Mouse (Mus musculus) thymus, adult 2 months (tissue): ENCODE data around the gene Enpp6. TPM values are rescaled to one million over a fixed set of nuclear protein-coding genes. Genes with fewer than 3 reads are reported as not detected.

Source experiments
- DNase-seq: peaks from one replicate; pipeline ENCODE4 v3.0.0; 2021
- H3K27ac ChIP-seq: fragments of 200-500 bp; 2 replicates; pipeline ENCODE4 v1.5.1; 2012; ENCODE audit warnings: low read length, control low read depth; ENCODE audit not compliant: control insufficient read depth, insufficient read depth
- H3K27me3 ChIP-seq: fragments of 200-500 bp; 2 replicates; pipeline ENCODE4 v1.6.1; 2012; ENCODE audit warnings: mild to moderate bottlenecking, low read length, moderate library complexity, mixed read lengths; ENCODE audit not compliant: control insufficient read depth, insufficient read depth
- H3K36me3 ChIP-seq: fragments of 200-500 bp; 2 replicates; pipeline ENCODE4 v1.6.1; 2012; ENCODE audit warnings: mild to moderate bottlenecking, low read length, moderate library complexity; ENCODE audit not compliant: control insufficient read depth, insufficient read depth
- H3K4me1 ChIP-seq: fragments of 200-500 bp; replicated peaks from 2 replicates; pipeline ENCODE4 v1.6.1; 2012; ENCODE audit warnings: low read length; ENCODE audit not compliant: control insufficient read depth, insufficient read depth
- H3K4me3 ChIP-seq: fragments of 200-500 bp; 2 replicates; pipeline ENCODE4 v1.5.1; 2012; ENCODE audit warnings: mild to moderate bottlenecking, low read length, control low read depth, moderate library complexity; ENCODE audit not compliant: control insufficient read depth, insufficient read depth
- CTCF ChIP-seq: fragments of 200-500 bp; IDR thresholded peaks from 2 replicates; pipeline ENCODE4 v1.5.1; 2012; ENCODE audit warnings: mild to moderate bottlenecking, control low read depth, low read length, moderate library complexity, borderline replicate concordance; ENCODE audit not compliant: control insufficient read depth, poor library complexity, insufficient read depth; ENCODE audit errors: extremely low read depth
- POLR2A ChIP-seq: fragments of 200-500 bp; IDR thresholded peaks from 2 replicates; pipeline ENCODE4 v1.6.1; 2012; ENCODE audit warnings: mild to moderate bottlenecking, low read length, control low read depth, moderate library complexity; ENCODE audit not compliant: control insufficient read depth, poor library complexity, insufficient read depth; ENCODE audit errors: extremely low read depth
- WGBS: fragments of 180-500 bp; shearing (Covaris S2); methylation state at CpG from one replicate; pipeline ENCODE4 v1.1.7; 2018; 5-methylcytosine and 5-hydroxymethylcytosine counted together
- polyA plus RNA-seq: library from polyadenylated mRNA; depleted of rRNA; stranded (reverse); fragments of >200 nt; gene quantifications from 2 replicates; pipeline ENCODE4 v1.2.3, GENCODE M21; 2012

Gene Enpp6
- polyA plus RNA-seq, 1 experiment: 1.3 TPM

DNA sequence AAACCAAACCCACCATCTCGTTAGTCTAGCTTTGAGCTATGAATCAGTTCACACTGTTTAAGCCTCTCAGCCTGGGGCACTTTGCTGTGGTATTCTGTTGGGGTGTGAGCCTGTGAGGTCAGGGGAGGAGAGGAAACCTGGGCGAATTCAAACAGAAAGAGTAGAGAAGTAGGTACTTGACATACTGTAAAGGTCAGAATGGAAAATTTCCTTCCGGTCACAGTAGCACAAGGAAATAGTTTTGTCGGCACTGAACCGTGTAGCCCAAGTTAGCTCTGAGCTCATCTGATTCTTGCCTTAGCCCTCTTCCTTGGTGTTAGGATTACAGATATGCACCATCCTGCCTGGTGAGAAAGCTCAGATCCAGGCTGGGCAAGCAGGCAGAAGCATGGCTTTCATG lies 4.4 kb downstream of the Enpp6 start:
- WGBS: 42% methylated on average over 5 of the region's 5 CpGs
- H3K27me3 ChIP-seq: no peaks in the 10 kb centered on the region
- 0 out of 2 replicates have a peak, but pooled peaks cover 2% of the 10 kb centered on the region for H3K4me1 ChIP-seq
- no peak overlapping the region for H3K27ac ChIP-seq
- H3K36me3 ChIP-seq: no peaks in the 10 kb centered on the region
- DNase-seq: no peak
- H3K4me3 ChIP-seq: no peak overlapping the region
- TF ChIP-seq CTCF (no peak), POLR2A (no peak)

DNA sequence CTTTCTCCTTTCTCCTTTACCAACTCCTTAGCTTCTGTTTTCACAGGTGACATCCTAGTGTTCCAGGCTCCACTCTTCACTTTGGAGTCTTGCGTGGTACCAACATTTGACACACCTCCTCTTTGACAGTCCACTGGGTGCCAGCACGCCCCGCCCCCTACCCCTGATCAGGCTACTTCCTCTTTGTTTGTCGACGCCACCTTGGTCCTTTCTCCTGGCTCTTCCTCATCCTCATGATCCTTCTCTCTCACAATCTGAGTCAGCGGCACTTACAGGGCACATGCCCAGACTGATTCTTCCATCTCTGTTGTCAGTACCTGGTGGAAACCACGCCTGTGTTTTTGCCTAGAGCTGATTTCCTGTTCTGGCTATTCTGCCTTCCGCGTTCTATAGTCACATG lies 5.9 kb downstream of the Enpp6 start:
- H3K4me3 ChIP-seq: no peak overlapping the region
- TF ChIP-seq CTCF (no peak), POLR2A (no peak)
- 57% methylated on average over 9 of the region's 9 CpGs for WGBS
- no peaks in the 10 kb centered on the region for H3K27me3 ChIP-seq
- H3K27ac ChIP-seq: no peak overlapping the region
- peak; percentile 13 for DNase-seq
- no peaks in the 10 kb centered on the region for H3K36me3 ChIP-seq
- H3K4me1 ChIP-seq: 0 out of 2 replicates have a peak, but pooled peaks cover 2% of the 10 kb centered on the region

DNA sequence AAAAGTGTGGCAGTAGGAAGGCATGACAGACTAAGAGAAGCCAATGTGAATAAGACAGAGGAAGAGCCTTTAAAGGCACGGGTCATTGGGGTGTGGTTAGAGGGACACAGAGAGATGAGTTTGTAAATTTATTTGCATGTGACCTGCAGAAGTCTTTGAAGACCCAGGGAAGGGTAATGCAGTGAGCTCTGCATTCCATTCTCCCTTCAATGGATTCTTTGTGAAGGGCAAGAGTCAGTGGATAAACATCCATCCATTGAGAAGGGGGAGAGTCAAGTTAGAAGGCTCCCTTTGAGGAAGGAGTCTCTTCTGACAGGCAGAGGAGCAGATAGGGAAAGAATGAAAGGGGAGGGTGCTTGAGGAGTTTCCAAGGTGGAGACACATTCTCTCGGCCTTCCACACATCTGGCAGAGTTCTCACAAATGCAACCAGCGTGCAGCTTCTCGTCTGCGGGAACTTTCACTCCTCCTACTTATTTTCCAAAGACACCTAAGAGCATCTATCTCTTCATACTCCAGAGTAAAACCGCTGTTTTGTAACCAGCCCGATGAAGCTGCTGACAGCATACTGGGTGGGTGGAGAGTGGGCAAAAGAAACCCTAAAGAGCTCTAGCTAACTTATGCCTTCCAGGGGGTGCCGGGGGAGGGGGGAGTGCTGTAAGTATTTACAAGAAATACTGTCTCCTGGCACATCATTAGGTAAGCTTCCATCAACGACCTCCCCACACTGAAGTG lies 9.4 kb downstream of the Enpp6 start:
- WGBS: 93% methylated on average over 9 of the region's 9 CpGs

GRCm38 (mm10) chr8:47005676-47006075 lies 19.0 kb downstream of the Enpp6 start:
- TF ChIP-seq POLR2A (no peak), CTCF (no peak)
- 95% methylated on average over 5 of the region's 5 CpGs for WGBS

More for the DNA sequence above, 9.4 kb downstream of the Enpp6 start:
- Histone ChIP-seq H3K4me1 (0 out of 2 replicates have a peak, but pooled peaks cover 2% of the 10 kb centered on the region), H3K27ac (no peak overlapping the region), H3K36me3 (no peaks in the 10 kb centered on the region), H3K27me3 (no peaks in the 10 kb centered on the region), H3K4me3 (no peak overlapping the region)
- no peak for DNase-seq
- TF ChIP-seq POLR2A (no peak), CTCF (no peak)

DNA sequence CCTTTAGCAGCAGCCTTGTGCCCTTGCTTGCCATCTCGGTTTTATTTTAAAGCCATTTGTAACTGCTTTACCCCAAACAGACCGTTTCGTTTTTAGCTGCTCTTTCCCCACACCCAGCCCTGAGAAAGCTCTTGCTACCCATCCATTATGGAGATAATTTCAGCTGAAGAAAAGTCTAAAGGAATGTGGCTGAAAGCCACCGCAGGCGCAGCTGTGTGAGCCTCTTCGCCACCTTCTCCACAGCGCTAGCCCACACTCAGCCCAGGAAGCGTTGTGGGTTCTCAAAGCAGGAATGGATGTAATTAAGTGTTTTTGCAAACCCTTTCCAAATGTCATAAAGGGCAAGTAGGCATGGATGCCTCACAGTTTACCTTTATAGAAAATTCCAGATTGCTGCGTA lies 20.1 kb downstream of the Enpp6 start:
- H3K27me3 ChIP-seq: no peaks in the 10 kb centered on the region
- no peak for DNase-seq
- no peak overlapping the region for H3K4me3 ChIP-seq
- no peak overlapping the region for H3K27ac ChIP-seq
- no peaks in the 10 kb centered on the region for H3K36me3 ChIP-seq
- no peak for TF ChIP-seq POLR2A
- TF ChIP-seq CTCF: no peak
- 20% methylated on average over 9 of the region's 9 CpGs for WGBS
- H3K4me1 ChIP-seq: no peaks in the 10 kb centered on the region

More at GRCm38 (mm10) chr8:47005676-47006075, 19.0 kb downstream of the Enpp6 start:
- Histone ChIP-seq H3K4me3 (no peak overlapping the region), H3K27me3 (no peaks in the 10 kb centered on the region), H3K27ac (no peak overlapping the region), H3K36me3 (no peaks in the 10 kb centered on the region), H3K4me1 (no peaks in the 10 kb centered on the region)
- DNase-seq: no peak

DNA sequence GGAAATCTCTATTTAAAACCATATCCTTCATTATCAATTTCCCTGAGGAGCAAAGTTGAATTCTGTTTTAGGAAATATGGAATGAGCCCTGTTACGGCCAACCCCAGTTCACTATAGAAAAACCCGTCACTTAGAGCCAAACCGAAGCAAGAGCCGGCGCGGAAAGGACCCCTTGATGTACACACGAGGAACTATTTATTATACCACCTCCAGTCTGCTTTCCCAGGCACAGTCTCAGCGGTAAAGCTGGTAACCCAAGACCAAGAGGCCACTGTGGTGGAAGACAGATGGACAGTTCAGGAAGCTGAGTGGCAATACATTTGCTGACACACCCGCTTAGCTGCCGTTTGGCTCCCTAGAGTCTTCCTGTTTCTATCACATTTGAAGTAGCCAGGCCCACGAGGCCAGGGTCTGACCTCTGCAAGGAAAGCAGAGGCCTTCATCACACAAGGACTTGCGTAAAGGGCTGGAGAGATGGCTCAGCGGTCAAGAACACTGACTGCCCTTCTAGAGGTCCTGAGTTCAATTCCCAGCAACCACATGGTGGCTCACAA lies 21.6 kb downstream of the Enpp6 start:
- DNase-seq: no peak
- Histone ChIP-seq H3K4me3 (no peak overlapping the region), H3K4me1 (no peaks in the 10 kb centered on the region), H3K27me3 (no peaks in the 10 kb centered on the region), H3K36me3 (no peaks in the 10 kb centered on the region), H3K27ac (no peak overlapping the region)
- 72% methylated on average over 13 of the region's 13 CpGs for WGBS
- TF ChIP-seq CTCF (no peak), POLR2A (no peak)

GRCm38 (mm10) chr8:47016268-47016946 lies 29.7 kb downstream of the Enpp6 start:
- H3K36me3 ChIP-seq: no peaks in the 10 kb centered on the region
- WGBS: 44% methylated on average over 13 of the region's 13 CpGs
- peak; percentile 46 for DNase-seq
- no peaks in the 10 kb centered on the region for H3K27me3 ChIP-seq
- no peak overlapping the region for H3K4me3 ChIP-seq
- no peak overlapping the region for H3K27ac ChIP-seq
- no peak for TF ChIP-seq CTCF
- no peak for TF ChIP-seq POLR2A
- no peaks in the 10 kb centered on the region for H3K4me1 ChIP-seq
